Mouse (Mus musculus) CH12.LX (cell line): ENCODE measurements at regions not wholly inside any gene's neighbourhood (a gene's known extent, or its start where the extent isn't known, plus 50 kb on each side); places are given as distances from the start of the nearest gene placed in this dataset.

ENCODE experiments used
- CTCF ChIP-seq, 2 experiments: IDR thresholded peaks in 1 of 2; conservative IDR thresholded peaks in 1 of 2; 2 replicates each; pipeline ENCODE4 v1.5.1; 2011 to 2012; ENCODE audit warnings: low read depth in 2 of 2, low read length in 2 of 2, improper control_type of control experiment in 1 of 2, inconsistent platforms in 1 of 2, mild to moderate bottlenecking in 1 of 2, moderate library complexity in 1 of 2
- E2F4 ChIP-seq: IDR thresholded peaks from 2 replicates; pipeline ENCODE4 v1.6.1; 2011; ENCODE audit warnings: low read depth, low read length, improper control_type of control experiment; ENCODE audit not compliant: insufficient replicate concordance
- ELF1 ChIP-seq: IDR thresholded peaks from 2 replicates; pipeline ENCODE4 v1.6.1; 2014; ENCODE audit warnings: low read depth, mild to moderate bottlenecking, inconsistent platforms, low read length, improper control_type of control experiment
- GABPA ChIP-seq: IDR thresholded peaks from 2 replicates; pipeline ENCODE4 v1.6.1; 2012; ENCODE audit warnings: low read depth, low read length, improper control_type of control experiment, inconsistent platforms; ENCODE audit not compliant: insufficient replicate concordance
- MAX ChIP-seq: IDR thresholded peaks from 2 replicates; pipeline ENCODE4 v1.6.1; 2011; ENCODE audit warnings: low read length, improper control_type of control experiment
- MAZ ChIP-seq: IDR thresholded peaks from 2 replicates; pipeline ENCODE4 v1.6.1; 2012; ENCODE audit warnings: low read depth, mild to moderate bottlenecking, inconsistent platforms, low read length, improper control_type of control experiment, moderate library complexity
- NELFE ChIP-seq: IDR thresholded peaks from 2 replicates; pipeline ENCODE4 v1.6.1; 2011; ENCODE audit warnings: low read depth, low read length, improper control_type of control experiment
- POLR2A ChIP-seq: IDR thresholded peaks from 2 replicates; pipeline ENCODE4 v1.6.1; 2011; ENCODE audit warnings: low read depth, mild to moderate bottlenecking, improper control_type of control experiment, low read length
- SIN3A ChIP-seq: IDR thresholded peaks from 2 replicates; pipeline ENCODE4 v1.6.1; 2012; ENCODE audit warnings: low read length, improper control_type of control experiment, inconsistent platforms

- TF ChIP-seq SIN3A = no peak
- TF ChIP-seq CTCF (conservative IDR thresholded peaks at IDR 0.05 in 1 of 2, IDR thresholded peaks at IDR 0.05 in 1 of 2; ENCODE audit: low read depth in 2 of 2, low read length in 2 of 2) = no peak
- TF ChIP-seq POLR2A = no peak
- no peak for TF ChIP-seq E2F4
- TF ChIP-seq GABPA = no peak
- TF ChIP-seq ELF1 = no peak
- TF ChIP-seq MAX = no peak
- no peak for TF ChIP-seq NELFE
- TF ChIP-seq MAZ = no peak
These were observed 482.9 kb downstream of the Cetn3 start for GRCm38 (mm10) chr13:82265736-82266135.
